Mouse (Mus musculus) embryo, embryonic 9.5 days (tissue): Measurements from ENCODE around the gene Ccdc24.

ENCODE experiments used
- DNase-seq: peaks from one replicate; pipeline ENCODE4 v3.0.0-alpha.2; 2017; ENCODE audit errors: extremely low spot score

The Ccdc24 gene

GRCm38 (mm10) chr4:117890750-117891149 is 18.4 kb upstream of the Ccdc24 start:
- no peak for DNase-seq

DNA sequence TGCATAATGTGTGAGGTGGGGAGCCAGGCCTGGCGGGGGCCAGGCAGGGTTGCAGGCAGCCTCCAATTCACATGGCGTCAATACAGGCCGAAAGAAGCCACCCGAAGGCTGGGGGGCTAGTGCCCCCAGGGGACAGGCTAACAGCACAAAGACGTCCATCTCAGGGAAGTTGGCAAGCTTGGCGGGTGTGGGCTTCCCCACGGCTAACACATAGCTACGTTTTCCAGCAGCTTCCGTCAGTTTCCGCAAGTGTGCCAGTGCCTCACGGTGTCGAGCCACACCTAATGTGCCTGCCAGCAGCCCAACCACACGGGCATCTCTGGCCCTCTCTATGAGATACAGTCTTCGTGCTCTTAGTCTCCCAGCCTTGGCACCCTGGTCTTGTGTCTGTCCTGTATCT is 17.7 kb upstream of the Ccdc24 start:
- DNase-seq = no peak

DNA sequence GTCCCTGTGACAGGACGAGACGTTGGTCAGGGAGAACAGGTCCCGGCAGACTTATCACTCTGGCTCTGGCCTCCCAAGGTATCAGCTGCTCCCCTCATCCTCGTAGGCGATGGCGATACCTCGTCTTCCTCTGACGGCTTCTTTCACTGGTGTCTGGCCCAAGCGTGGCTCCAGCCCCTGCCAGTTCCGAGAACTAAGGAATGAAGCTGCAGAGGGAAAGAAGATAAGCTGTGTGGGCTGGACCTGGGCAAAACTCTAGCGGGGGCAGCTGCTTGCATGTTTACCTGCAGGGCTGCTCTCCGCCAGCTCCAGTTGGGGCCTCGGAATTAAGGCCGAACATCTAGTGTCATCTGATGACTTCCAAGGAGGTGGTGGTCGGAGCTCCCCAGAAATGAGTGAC is 17.1 kb upstream of the Ccdc24 start:
- DNase-seq = no peak

DNA sequence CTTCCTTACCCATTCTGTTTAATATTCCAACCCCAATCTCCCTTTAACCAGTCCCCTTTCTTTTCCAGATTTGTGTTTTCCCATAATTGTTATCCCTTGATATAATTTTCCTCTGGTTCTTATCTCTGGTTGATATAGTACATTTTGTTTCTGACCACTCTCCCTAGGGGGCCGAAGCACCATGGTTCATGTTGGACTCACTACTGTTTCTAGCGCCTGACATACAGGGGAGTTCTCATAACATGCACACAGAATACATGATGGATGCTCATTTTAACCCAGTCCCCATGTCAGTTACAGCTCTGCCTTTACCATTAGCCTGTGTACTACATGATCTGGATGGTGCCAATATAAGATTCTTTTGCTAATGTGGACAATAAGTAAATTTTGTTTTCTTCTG is 15.6 kb upstream of the Ccdc24 start:
- DNase-seq = no peak

GRCm38 (mm10) chr4:117887133-117887532 is 14.8 kb upstream of the Ccdc24 start, which contains the start of gene Atp6v0b:
Gene Atp6v0b (minus strand): TSS chr4:117887333.
- DNase-seq = peak; percentile 89

DNA sequence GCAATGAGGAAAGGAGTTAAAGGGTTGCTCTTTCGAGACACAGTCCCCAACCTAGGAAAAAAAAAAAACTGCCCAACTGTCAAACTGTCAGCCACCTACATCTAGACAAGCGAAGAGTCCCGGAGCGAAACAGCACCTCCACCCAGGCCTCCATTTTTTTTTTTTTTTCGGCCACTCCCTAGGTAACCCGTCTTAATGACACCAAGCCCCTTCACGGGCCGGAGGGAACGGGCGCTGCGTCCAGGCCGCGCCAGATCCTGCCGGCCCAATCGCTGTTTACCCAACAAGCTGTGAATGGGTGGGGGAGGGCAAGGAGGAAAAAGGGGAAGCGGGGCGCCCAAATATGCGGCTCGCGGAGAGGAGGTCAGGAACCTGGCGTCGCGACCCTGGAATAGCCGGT is 14.3 kb upstream of the Ccdc24 start:
- DNase-seq = no peak

GRCm38 (mm10) chr4:117885994-117886393 is 13.6 kb upstream of the Ccdc24 start:
- DNase-seq = no peak

DNA sequence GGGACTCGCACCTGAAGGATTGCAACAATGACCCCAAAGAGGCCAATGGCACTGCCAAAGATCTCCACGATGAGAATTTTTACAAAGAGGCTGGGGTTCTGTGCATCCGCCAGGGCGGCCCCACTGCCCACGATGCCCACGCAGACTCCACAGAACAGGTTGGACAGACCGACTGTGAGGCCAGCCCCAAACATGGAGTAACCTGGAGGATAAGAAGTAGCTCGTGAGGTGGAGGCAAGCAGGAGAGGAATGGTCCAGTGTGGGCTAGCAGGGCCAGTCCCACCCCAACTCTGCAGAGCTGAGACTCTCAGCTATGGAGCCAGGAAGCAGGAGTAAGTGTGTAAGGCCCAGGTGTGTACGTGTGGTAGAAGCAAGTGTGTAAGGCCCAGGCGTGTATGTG is 12.7 kb upstream of the Ccdc24 start:
- DNase-seq = no peak

DNA sequence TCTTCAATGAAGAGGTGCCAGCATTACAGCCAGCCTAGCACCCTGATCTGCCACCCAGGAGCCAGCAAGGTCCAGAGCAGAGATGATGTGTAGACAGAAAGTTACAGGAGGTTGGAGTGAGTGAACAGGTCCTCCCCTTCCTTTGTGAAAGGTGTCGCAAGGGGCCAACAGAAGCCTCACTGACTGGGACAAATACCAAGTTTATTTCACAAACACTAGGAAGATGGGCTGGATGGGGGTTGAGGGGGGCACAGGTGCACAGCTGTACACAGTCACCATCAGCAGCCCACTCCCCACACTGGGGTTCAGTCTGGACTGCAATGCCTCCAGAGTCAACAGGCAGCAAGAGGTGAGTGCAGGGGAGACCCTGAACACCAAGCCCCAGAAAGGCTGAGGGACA is 11.8 kb upstream of the Ccdc24 start:
- DNase-seq = no peak

GRCm38 (mm10) chr4:117882701-117883691 is 10.6 kb upstream of the Ccdc24 start, which contains the start of gene B4galt2:
Gene B4galt2 (minus strand): TSS chr4:117883487.
- DNase-seq = peak; percentile 76

GRCm38 (mm10) chr4:117878703-117879102 is 6.3 kb upstream of the Ccdc24 start:
- no peak for DNase-seq

DNA sequence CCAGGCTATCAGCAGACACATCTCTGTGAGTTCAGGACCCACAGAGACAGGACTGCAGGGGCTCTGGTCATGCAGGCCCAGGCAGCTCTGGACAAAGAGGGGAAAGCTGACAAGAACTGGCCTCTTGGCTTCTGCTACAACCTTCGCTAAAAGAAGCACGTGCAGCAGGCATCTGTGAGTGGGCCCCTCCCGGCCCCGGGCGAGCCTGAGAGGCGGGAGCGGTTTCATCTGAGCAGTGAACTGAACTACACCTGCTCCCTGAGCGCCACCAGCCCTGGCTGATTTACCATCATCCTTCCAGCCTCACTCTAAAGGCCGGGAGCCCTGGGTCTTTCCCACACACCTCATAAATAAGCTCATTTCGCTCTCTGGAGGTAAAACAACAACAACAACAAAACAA is 5.9 kb upstream of the Ccdc24 start:
- no peak for DNase-seq

DNA sequence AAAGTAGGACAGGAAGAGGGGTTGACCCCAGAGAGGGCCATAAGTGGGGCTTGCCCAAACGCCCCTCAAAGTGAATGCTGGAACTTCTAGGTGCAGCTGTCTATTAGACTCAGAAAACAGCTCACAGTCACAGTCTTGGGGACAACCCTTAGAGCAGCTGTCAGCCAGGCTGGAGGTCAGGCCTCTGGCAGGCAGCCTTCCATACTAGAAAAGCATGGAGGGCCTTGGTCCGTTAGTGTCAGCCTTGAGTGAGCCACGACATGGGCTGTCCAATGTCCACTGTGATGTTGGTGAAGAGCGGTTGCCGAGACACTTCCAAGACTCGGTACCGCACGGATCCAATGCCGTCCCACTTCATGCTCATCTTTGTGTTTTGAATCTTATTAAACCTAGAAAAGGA is 1.3 kb upstream of the Ccdc24 start:
- DNase-seq = no peak

DNA sequence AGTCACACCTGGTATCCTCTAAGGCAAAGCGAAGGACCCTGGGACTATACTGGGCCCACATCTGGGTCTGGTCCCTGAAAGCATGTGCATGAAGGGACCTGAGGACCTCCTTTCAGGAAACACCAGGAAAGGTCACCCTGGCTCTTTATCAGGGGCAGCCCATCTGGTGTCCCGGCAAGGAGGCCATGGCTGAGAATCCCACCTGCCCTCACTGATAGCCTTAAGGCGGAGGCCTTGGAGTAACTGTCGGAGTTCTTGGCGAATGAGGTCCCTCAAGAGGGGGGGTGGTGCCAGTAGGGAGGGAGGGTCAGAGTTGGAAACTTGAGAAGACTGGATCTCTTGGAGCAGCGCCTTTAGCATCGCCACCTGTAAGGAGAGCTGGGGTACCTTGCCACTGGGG is 570 bp downstream of the Ccdc24 start:
- peak; percentile 11 for DNase-seq

- DNase-seq = no peak
Observed at GRCm38 (mm10) chr4:117870437-117870836, 1.9 kb downstream of the Ccdc24 start.

DNA sequence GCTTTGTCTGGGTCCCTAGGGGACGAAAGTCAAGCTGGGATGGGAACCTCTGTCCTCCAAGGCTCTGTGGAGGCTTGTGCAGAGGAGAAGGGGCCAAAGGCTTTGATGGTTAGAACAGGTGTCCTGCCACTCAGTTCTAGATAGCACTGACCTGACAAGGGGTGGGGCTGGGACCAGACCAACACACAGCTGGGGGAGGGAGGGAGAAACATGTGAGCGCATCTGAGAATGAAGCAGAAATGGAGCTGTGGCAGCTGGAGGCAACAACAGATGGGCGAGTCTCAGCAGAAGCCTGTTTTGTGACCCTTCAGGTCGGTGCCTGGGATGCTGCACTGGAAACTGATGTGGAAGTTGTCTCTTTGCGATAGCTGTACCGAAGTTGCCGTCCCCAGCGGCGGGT is 3.0 kb downstream of the Ccdc24 start:
- no peak for DNase-seq

GRCm38 (mm10) chr4:117867823-117868222 is 4.5 kb downstream of the Ccdc24 start:
- DNase-seq = peak; percentile 72

GRCm38 (mm10) chr4:117867000-117867399 is 5.4 kb downstream of the Ccdc24 start:
- no peak for DNase-seq

GRCm38 (mm10) chr4:117866083-117866482 is 6.3 kb downstream of the Ccdc24 start:
- no peak for DNase-seq

GRCm38 (mm10) chr4:117862823-117863222 is 9.5 kb downstream of the Ccdc24 start:
- no peak for DNase-seq

- no peak for DNase-seq
Observed at GRCm38 (mm10) chr4:117860570-117860969, 11.8 kb downstream of the Ccdc24 start.

- no peak for DNase-seq
Observed at GRCm38 (mm10) chr4:117858794-117859193, 13.6 kb downstream of the Ccdc24 start.

DNA sequence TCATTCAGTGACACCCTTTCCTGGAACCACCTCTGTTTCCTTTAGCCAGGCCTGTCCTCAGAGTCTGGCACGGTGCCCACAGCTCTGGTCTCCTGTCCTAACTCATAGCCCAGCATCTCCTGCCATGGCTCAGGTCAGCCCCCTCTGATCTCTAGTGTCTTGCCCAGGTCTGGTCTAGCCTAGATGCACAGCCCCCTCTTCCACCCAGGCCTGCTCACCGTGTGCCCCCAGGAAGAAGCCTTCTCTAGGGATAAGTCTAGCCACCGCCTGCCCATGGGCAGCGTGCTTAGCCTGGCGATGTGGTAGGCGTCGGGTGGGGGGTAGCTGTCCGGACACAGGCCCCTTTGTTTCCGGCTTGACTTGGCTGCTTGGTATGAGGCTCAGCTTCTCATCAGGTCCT is 17.2 kb downstream of the Ccdc24 start:
- no peak for DNase-seq
